Mouse (Mus musculus) neural tube, embryonic 12.5 days (tissue): ENCODE data around the gene Kcnj12. TPM values are rescaled to one million over a fixed set of nuclear protein-coding genes. Genes with fewer than 3 reads are reported as not detected.

ENCODE experiments used
- ATAC-seq: fragments of 200-750 bp; cut with Nextera tagmentation; 2 replicates; pipeline ENCODE4 v1.8.0; 2017; ENCODE audit warnings: low read depth, mild to moderate bottlenecking, moderate TSS enrichment, moderate library complexity; ENCODE audit not compliant: low FRiP score
- H3K27ac ChIP-seq: fragments of 300-500 bp; sonication (generic); 2 replicates; pipeline ENCODE4 v1.5.1; 2016
- H3K27me3 ChIP-seq: fragments of 300-500 bp; sonication (generic); replicated peaks from 2 replicates; pipeline ENCODE4 v1.6.1; 2016; ENCODE audit warnings: mild to moderate bottlenecking
- H3K36me3 ChIP-seq: fragments of 300-500 bp; sonication (generic); 2 replicates; pipeline ENCODE4 v1.6.1; 2016; ENCODE audit warnings: mild to moderate bottlenecking
- H3K4me1 ChIP-seq: fragments of 300-500 bp; sonication (generic); 2 replicates; pipeline ENCODE4 v1.6.1; 2016
- H3K4me2 ChIP-seq: fragments of 300-500 bp; sonication (generic); replicated peaks from 2 replicates; pipeline ENCODE4 v1.6.1; 2016; ENCODE audit warnings: mild to moderate bottlenecking
- H3K4me3 ChIP-seq: fragments of 300-500 bp; sonication (generic); 2 replicates; pipeline ENCODE4 v1.5.1; 2016
- H3K9ac ChIP-seq: fragments of 300-500 bp; sonication (generic); 2 replicates; pipeline ENCODE4 v1.6.1; 2016; ENCODE audit warnings: mild to moderate bottlenecking
- H3K9me3 ChIP-seq: fragments of 300-500 bp; sonication (generic); 2 replicates; pipeline ENCODE4 v1.6.1; 2016; ENCODE audit warnings: mild to moderate bottlenecking
- WGBS: fragments of 180-500 bp; shearing (Covaris S2); methylation state at CpG from one replicate; pipeline ENCODE4 v1.1.7; 2016; 5-methylcytosine and 5-hydroxymethylcytosine counted together
- polyA plus RNA-seq: library from polyadenylated mRNA; unstranded; fragments of >200 nt; fragmentation: Nextera tagmentation; extraction: Ambion mirVana; gene quantifications from 2 replicates; pipeline ENCODE4 v1.2.1, GENCODE M21; 2016

Kcnj12 gene
- polyA plus RNA-seq, 1 experiment from 2014 or later, result 10.3 TPM

DNA sequence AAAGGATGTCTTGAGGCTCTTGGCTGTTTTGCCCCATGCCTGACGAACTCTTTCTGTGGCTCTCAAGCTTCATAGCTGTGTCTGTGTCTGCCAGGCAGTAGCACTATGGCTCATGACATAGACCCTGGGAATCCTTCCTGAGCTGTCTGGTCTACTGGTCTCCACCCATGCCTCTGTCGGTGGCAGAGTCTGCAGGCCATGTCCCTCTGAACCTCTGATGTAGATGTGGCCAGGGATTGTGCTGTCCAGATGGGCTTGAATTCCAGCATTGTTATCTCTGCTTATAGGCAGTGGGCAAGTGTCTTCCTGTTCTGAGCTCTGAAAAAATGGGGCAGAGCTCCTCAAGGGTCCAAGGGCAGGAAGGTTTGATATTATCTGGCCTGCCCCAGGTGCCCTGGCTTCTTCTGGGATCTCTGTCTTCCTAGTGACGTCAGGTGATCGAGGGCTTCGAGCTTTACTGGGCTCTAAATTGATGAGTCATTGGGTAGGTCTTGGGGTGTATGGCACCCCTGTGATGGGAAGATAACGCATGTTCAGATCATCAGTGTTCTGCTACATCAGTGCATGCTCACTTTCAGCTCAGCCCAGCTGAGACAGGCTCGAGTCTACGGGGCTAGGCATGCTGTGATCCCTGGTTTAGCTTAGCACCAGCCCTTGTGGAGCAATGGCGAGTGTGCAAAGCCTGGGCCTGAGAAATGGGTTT is 44.9 kb downstream of the Kcnj12 start:
- no peak overlapping the region for H3K4me2 ChIP-seq
- H3K36me3 ChIP-seq, result no peaks in the 10 kb centered on the region
- H3K9ac ChIP-seq, result no peak overlapping the region
- no peak for ATAC-seq
- 89% methylated on average over 9 of the region's 9 CpGs for WGBS
- no peaks in the 10 kb centered on the region for H3K27me3 ChIP-seq
- H3K4me1 ChIP-seq, result no peaks in the 10 kb centered on the region
- H3K9me3 ChIP-seq, result no peaks in the 10 kb centered on the region
- H3K27ac ChIP-seq, result no peak overlapping the region
- no peak overlapping the region for H3K4me3 ChIP-seq

DNA sequence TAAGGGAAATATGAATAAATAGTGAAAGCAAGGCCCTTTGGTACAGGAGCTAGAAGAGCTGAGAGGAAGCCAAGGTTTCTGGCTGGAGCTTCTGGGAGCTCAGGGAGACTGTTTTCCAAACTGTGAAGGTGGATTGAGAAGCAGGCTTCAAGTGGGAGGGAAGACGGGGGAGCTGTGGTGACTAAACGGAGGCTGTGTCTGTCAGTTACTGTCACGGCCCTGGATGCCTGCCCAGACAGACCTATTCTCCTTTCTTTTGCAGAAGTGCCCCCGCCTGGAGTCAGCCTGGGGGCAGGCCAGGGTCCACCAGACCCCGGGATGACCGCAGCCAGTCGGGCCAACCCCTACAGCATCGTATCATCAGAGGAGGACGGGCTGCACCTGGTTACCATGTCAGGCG is 46.5 kb downstream of the Kcnj12 start:
- no peaks in the 10 kb centered on the region for H3K4me1 ChIP-seq
- H3K9ac ChIP-seq, result no peak overlapping the region
- H3K27ac ChIP-seq, result no peak overlapping the region
- H3K27me3 ChIP-seq, result no peaks in the 10 kb centered on the region
- 90% methylated on average over 10 of the region's 10 CpGs for WGBS
- no peak overlapping the region for H3K4me3 ChIP-seq
- no peaks in the 10 kb centered on the region for H3K9me3 ChIP-seq
- no peak overlapping the region for H3K4me2 ChIP-seq
- no peak for ATAC-seq
- no peaks in the 10 kb centered on the region for H3K36me3 ChIP-seq

DNA sequence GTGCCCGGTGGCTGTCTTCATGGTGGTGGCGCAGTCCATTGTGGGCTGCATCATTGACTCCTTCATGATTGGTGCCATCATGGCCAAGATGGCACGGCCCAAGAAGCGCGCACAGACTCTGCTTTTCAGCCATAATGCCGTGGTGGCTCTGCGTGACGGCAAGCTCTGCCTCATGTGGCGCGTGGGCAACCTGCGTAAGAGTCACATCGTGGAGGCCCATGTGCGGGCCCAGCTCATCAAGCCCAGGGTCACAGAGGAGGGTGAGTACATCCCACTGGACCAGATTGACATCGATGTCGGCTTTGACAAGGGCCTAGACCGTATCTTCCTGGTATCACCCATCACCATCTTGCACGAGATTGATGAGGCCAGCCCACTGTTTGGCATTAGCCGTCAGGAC is 47.3 kb downstream of the Kcnj12 start:
- Histone ChIP-seq H3K4me2 (no peak overlapping the region), H3K27me3 (no peaks in the 10 kb centered on the region), H3K9me3 (no peaks in the 10 kb centered on the region), H3K4me1 (no peaks in the 10 kb centered on the region), H3K27ac (no peak overlapping the region), H3K36me3 (no peaks in the 10 kb centered on the region), H3K4me3 (no peak overlapping the region), H3K9ac (no peak overlapping the region)
- 97% methylated on average over 18 of the region's 18 CpGs for WGBS
- ATAC-seq, result no peak

DNA sequence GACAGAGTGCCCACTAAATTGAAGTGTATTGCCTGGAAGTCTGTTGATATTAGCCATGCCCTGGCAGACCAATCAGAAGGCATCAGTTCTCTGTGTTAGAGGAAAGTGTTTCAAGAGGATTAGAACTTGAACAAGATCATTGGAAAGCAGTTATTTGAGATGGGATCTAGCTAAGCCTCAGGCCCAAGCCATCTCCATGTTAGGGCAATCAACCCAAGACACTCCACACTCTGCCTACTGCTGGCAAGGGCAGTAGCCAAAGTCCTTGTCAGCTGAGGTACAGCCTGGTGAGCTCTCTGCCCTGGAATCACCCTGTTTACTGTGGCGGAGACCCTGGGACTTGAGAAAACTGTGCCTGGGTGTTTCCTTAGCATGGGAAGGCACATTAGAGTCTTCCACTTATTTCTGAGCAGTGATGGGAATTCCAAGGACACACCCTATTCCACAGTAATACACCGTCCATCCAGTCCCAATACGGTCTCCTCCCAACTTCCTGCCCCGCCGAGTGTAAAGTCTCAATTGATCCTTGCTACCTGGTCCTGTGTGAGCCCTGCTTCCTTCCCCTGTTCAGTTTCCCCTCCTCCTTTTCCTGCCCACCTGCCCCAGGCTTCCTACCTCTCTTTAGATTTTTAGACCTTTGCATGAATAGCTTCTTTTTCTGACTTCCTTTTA is 52.4 kb downstream of the Kcnj12 start:
- no peaks in the 10 kb centered on the region for H3K9me3 ChIP-seq
- no peak overlapping the region for H3K4me2 ChIP-seq
- WGBS, result 89% methylated on average over 5 of the region's 5 CpGs
- no peak overlapping the region for H3K4me3 ChIP-seq
- no peaks in the 10 kb centered on the region for H3K27me3 ChIP-seq
- H3K36me3 ChIP-seq, result no peaks in the 10 kb centered on the region
- no peaks in the 10 kb centered on the region for H3K4me1 ChIP-seq
- ATAC-seq, result no peak
- no peak overlapping the region for H3K27ac ChIP-seq
- no peak overlapping the region for H3K9ac ChIP-seq

DNA sequence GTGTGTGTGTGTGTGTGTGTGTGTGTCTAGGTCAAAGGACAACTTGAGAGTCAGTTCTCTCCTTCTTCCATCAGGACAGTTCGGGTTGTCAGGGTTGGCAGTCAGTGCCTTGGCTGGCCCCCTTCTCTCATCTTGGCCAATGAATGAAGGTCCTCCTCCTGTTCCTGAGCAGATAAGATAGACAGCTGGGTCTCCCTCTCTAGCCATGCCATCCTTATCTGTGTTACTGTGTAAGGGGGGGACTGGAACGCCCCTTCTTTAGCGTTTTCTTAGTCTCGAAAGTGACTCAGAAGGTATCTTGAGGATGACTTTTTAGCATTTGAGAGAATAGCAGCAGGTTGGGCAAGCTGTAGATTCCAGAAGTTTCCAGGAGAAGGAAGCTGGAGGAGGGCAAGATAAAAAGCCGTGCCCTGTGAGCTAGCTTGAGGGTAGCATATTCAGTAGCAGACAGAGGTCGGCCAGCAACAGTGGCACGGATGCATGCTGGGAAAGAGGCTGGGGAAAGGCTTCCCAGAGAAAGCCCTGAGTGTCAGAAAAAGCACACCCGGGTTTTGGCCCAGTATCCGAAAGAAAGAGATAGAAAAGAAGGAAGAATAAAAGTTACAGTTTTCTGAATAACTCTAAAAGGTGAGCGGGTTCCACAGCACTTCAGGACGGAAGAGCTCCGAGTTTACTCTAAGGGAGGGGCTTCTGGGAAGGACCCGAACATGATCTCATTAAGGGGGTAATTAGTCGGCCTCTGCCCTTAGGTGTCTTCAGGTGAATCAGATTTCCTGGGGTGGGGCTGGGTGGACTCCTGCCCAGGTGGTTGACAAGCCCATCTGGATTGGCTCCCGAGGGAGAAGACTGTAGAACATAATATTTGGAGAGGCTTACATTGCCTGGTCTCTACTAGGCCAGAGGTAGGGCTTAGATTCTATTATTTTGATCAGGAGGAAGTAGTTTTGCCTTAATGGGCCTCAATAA is 53.3 kb downstream of the Kcnj12 start:
- H3K36me3 ChIP-seq, result no peaks in the 10 kb centered on the region
- no peaks in the 10 kb centered on the region for H3K4me1 ChIP-seq
- no peak overlapping the region for H3K4me3 ChIP-seq
- no peak overlapping the region for H3K9ac ChIP-seq
- H3K27ac ChIP-seq, result no peak overlapping the region
- H3K4me2 ChIP-seq, result no peak overlapping the region
- H3K27me3 ChIP-seq, result no peaks in the 10 kb centered on the region
- ATAC-seq, result no peak
- H3K9me3 ChIP-seq, result no peaks in the 10 kb centered on the region
- WGBS, result 81% methylated on average over 15 of the region's 15 CpGs

DNA sequence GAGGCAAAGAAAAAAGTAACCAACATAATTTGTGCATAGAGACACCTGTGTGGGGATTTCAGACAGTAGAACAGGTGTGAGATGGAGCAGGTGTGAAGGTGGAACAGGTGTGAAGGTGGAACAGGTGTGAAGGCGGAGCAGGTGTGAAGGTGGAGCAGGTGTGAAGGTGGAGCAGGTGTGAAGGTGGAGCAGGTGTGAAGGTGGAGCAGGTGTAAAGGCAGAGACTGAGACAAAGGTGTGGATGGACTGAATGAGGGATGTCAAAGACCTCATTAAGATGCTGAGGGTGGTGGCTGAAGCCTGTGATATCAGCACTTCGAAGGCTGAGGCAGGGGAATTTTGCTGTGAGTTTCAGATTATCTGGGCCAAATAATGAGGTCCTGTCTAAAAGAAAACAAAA is 59.3 kb downstream of the Kcnj12 start:
- Histone ChIP-seq H3K27me3 (no peaks in the 10 kb centered on the region), H3K27ac (no peak overlapping the region), H3K4me2 (no peak overlapping the region), H3K4me3 (no peak overlapping the region), H3K4me1 (no peaks in the 10 kb centered on the region), H3K9ac (no peak overlapping the region), H3K9me3 (no peaks in the 10 kb centered on the region), H3K36me3 (no peaks in the 10 kb centered on the region)
- WGBS, result 91% methylated on average over 2 of the region's 2 CpGs
- no peak for ATAC-seq

DNA sequence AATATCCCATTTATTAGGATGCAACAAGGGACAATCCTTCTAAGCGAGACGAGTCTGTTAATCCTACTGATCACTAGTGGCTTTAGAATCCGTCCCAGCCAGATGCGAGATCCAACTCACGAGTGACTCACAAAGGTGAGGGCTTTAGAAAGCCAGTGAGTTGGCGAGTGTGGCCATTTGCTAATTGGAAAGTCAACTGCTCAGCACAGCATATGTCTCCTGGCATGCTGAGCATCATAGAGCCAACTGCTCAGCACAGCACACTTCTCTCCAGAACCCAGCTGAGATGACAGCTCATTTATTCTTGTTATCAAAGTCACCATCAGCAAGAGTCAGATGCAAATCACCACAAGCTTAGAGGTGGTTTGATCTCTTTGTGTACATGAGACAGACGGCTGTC is 67.8 kb downstream of the Kcnj12 start:
- Histone ChIP-seq H3K4me1 (no peaks in the 10 kb centered on the region), H3K27me3 (no peaks in the 10 kb centered on the region), H3K4me3 (no peak overlapping the region), H3K36me3 (no peaks in the 10 kb centered on the region), H3K9me3 (no peaks in the 10 kb centered on the region), H3K9ac (no peak overlapping the region), H3K4me2 (no peak overlapping the region), H3K27ac (no peak overlapping the region)
- 80% methylated on average over 7 of the region's 7 CpGs for WGBS
- no peak for ATAC-seq

DNA sequence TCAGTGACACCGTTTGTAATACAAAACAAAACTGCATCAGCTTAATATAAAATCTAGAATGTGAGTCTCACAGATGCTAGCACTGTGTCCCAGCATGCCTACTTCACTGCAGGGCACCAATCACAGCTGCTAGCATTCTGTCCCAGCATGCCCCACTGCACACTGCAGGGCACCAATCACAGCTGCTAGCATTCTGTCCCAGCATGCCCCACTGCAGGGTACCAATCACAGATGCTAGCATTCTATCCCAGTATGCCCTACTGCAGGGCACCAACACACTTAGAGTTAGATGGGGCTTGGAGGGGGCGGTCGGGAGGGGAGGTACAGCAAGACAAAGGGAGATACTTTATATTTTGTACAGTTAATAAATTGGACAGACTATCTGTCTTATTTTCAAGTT is 68.8 kb downstream of the Kcnj12 start:
- Histone ChIP-seq H3K27me3 (no peaks in the 10 kb centered on the region), H3K27ac (no peak overlapping the region), H3K36me3 (no peaks in the 10 kb centered on the region), H3K9ac (no peak overlapping the region), H3K4me1 (no peaks in the 10 kb centered on the region), H3K9me3 (no peaks in the 10 kb centered on the region), H3K4me3 (no peak overlapping the region), H3K4me2 (no peak overlapping the region)
- peak; percentile 21; the same call in 1 of the 2 replicates for ATAC-seq
- 75% methylated on average over 3 of the region's 3 CpGs for WGBS

DNA sequence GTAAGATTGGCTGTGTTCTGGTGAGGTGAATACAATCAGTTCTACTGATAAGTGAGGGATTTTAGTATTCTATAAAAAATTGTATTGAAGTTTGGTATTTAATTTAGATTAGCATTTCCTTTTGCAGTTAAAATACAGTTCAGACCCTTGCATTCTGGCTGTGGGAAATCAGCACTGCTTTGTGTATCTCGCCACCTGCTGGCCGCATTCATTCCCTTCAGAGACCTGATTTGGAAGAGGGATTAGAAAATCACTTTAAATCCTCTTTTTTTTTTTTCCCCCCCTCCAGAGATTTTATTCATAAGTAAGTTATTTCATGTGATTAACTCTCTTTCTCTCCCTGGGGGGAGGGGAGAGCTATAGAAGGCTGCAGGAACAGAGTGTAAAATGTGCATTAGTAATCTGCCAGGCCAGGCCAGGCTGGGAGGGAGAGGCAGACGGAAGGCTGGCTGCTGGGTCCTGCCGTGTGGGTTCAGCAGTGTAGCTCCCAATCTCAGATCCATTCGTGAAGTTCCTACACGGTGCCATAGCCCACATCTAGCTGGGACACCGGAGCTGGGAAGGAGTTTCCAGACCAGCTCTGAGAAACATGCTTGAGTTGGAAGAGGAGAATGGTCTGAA is 69.4 kb downstream of the Kcnj12 start:
- ATAC-seq, result no peak
- no peaks in the 10 kb centered on the region for H3K36me3 ChIP-seq
- H3K9me3 ChIP-seq, result no peaks in the 10 kb centered on the region
- no peak overlapping the region for H3K4me2 ChIP-seq
- H3K4me3 ChIP-seq, result no peak overlapping the region
- no peak overlapping the region for H3K9ac ChIP-seq
- no peaks in the 10 kb centered on the region for H3K4me1 ChIP-seq
- 24% methylated on average over 7 of the region's 7 CpGs for WGBS
- H3K27ac ChIP-seq, result no peak overlapping the region
- H3K27me3 ChIP-seq, result no peaks in the 10 kb centered on the region

DNA sequence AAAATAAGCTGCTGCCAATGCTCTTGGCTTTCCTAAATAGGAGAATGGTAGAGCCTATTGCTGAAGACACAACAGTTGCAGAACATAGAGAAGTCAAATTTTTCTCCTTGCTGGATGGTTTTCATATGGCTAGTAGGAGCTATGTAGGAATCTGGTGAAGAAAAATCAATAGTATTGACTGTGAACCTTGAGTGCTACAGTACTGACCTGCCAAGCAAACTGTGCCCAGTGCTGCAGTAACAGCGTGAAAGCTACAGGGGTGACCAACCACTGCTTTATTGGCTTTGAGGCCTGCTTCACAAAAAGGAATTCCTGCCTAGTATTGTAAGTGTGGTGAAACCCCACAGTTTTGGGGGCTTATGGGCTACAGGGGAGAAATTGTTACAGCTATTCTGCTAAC is 75.7 kb downstream of the Kcnj12 start:
- no peak overlapping the region for H3K27ac ChIP-seq
- WGBS, result 48% methylated on average over 1 of the region's 1 CpGs
- no peak overlapping the region for H3K4me3 ChIP-seq
- no peak overlapping the region for H3K4me2 ChIP-seq
- peaks cover 3% of the 10 kb centered on the region; the same call in 1 of the 2 replicates for H3K4me1 ChIP-seq
- no peak for ATAC-seq
- H3K9ac ChIP-seq, result no peak overlapping the region
- no peaks in the 10 kb centered on the region for H3K9me3 ChIP-seq
- H3K27me3 ChIP-seq, result no peaks in the 10 kb centered on the region
- no peaks in the 10 kb centered on the region for H3K36me3 ChIP-seq

DNA sequence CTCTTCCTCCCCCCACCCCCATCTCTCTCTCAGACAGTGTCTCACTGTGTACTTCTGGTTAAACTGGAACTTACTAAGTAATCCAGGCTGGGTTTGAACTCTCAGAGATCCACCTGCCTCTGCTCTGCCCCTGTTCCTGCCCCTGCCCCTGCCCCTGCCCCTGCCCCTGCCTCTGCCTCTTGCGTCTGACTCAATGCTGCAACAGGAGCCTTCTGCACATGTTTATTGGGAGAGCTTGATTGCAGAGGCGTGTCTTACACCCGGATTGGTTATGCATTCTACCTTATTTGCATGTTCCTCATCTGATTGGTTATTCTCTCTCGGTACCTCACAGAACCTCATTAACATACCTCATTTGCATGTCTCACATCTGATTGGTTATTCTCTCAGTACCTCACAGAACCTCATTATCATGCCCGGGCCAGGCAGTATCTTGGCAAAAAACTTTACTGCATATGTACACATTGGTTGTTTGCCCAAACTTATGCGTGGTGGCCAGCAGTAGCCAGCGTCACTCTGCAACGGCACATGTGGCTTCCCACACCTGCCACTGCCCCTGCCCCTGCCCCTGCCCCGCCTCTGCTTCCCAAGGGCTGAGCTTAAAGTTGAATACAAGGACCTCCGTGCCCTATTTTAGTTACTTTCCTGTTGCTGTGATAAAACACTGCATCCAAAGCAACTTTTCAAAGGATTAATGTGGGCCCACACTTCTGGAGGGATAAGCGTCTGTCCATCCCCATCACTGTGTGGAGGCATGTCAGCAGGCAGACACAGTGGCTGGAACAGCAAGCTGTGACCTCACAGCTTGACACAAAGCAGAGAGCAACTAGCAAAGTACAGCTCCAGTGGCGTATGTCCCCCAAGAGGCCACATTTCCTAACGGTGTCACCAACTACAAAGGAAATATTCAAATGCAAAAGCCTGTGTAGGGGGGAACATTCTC is 80.3 kb downstream of the Kcnj12 start:
- Histone ChIP-seq H3K4me3 (no peak overlapping the region), H3K9me3 (no peaks in the 10 kb centered on the region), H3K27me3 (no peaks in the 10 kb centered on the region), H3K4me1 (peaks cover 3% of the 10 kb centered on the region; the same call in 1 of the 2 replicates), H3K36me3 (no peaks in the 10 kb centered on the region), H3K4me2 (no peak overlapping the region), H3K27ac (no peak overlapping the region), H3K9ac (no peak overlapping the region)
- no peak for ATAC-seq
- WGBS, result 62% methylated on average over 13 of the region's 13 CpGs
